ENCODE assay signal across 23 mouse cellular contexts in the genomic region with DNA sequence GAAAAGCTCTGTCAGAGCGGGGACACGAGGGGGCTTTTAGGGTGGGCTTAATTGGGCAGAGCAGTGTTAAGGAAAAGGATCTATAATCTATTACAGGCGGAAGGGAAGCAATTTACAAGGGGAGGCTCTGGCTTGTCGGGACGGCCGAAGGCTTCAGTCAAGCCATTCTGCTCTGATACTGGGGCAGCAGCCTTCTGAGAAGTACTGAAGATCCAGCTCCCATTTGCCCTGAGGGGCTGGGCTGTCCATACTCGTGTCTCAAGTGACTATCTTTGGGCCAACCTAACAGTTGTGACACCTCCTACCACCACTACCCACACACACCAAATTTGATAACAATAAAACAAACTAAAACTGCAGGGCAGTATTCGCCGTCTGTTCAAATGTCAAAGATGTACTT. TPM values are rescaled to one million over a fixed set of nuclear protein-coding genes. Genes with fewer than 3 reads are reported as not detected.
DNase-seq lines count a peak whose midpoint lies in the region; ATAC-seq lines count a peak whose summit lies in the region.
"Had no signal": no experiment of that assay in that cellular context is flagged by ENCODE, and none has a peak within 500 bp of the region (broad histone marks: within the 10 kb centered on the region; RNA-seq: fewer than 3 reads in every experiment).

No protein-coding gene starts in this region.

- 78% methylated on average over 9 of the region's 9 CpGs for WGBS in embryonic facial prominence, embryonic 13.5 days
- 82% methylated on average over 9 of the region's 9 CpGs for WGBS in embryonic facial prominence, embryonic 10.5 days
- WGBS in limb, embryonic 12.5 days = 54% methylated on average over 9 of the region's 9 CpGs
- 79% methylated on average over 9 of the region's 9 CpGs for WGBS in limb, embryonic 10.5 days
- WGBS in lung, embryonic 16.5 days = 89% methylated on average over 9 of the region's 9 CpGs

- H3K4me3 ChIP-seq in embryonic facial prominence, embryonic 13.5 days = no peak overlapping the region
- H3K4me3 ChIP-seq in embryonic facial prominence, embryonic 10.5 days = no peak overlapping the region
- H3K4me3 ChIP-seq in limb, embryonic 12.5 days (replicated peaks) = no peak overlapping the region
- H3K4me3 ChIP-seq in limb, embryonic 10.5 days = no peak overlapping the region
- no peak overlapping the region for H3K4me3 ChIP-seq in lung, embryonic 16.5 days (ENCODE audit: low read length)
- H3K4me3 ChIP-seq: forebrain, embryonic 13.5 days; forebrain, embryonic 15.5 days had no signal

- peaks cover 5% of the 10 kb centered on the region; the same call in 1 of the 2 replicates for H3K36me3 ChIP-seq in embryonic facial prominence, embryonic 13.5 days
- peaks cover 30% of the 10 kb centered on the region for H3K36me3 ChIP-seq in embryonic facial prominence, embryonic 10.5 days (replicated peaks)
- peaks cover 5% of the 10 kb centered on the region; the same call in 1 of the 2 replicates for H3K36me3 ChIP-seq in limb, embryonic 12.5 days
- H3K36me3 ChIP-seq in limb, embryonic 10.5 days = peaks cover 18% of the 10 kb centered on the region
- no peaks in the 10 kb centered on the region for H3K36me3 ChIP-seq in lung, embryonic 16.5 days (ENCODE audit: control insufficient read depth, insufficient read depth, low read length)
- H3K36me3 ChIP-seq: forebrain, embryonic 15.5 days had no signal

- ATAC-seq in embryonic facial prominence, embryonic 13.5 days (ENCODE audit: insufficient number of reproducible peaks, insufficient read depth, low FRiP score, low TSS enrichment, low read depth) = no peak
- ATAC-seq in limb, embryonic 12.5 days (ENCODE audit: insufficient number of reproducible peaks, insufficient read depth, low FRiP score, low TSS enrichment, low read depth) = 0 out of 2 replicates have a peak, but pooled peaks have one; percentile 63
- no peak for ATAC-seq in lung, embryonic 16.5 days (ENCODE audit: low read depth)
- ATAC-seq: forebrain, embryonic 13.5 days; Patski had no signal

- DNase-seq in embryonic facial prominence, embryonic 10.5 days (ENCODE audit: low spot score) = no peak
- peak; percentile 77 for DNase-seq in heart, adult 11 months
- DNase-seq in heart, adult 18-20 months = no peak
- DNase-seq in limb, embryonic 10.5 days (ENCODE audit: low spot score) = no peak
- DNase-seq in lung, adult 18-20 months = no peak
- DNase-seq: adrenal gland, postnatal 14 days; adrenal gland, postnatal 36 days; B cell, adult 2 months; cerebellum, adult 11-12 months; cerebellum, adult 9-10 months; cerebellum, postnatal 25 days had no signal

- no peaks in the 10 kb centered on the region for H3K27me3 ChIP-seq in embryonic facial prominence, embryonic 13.5 days
- H3K27me3 ChIP-seq in embryonic facial prominence, embryonic 10.5 days (replicated peaks; ENCODE audit: low read depth, poor library complexity, severe bottlenecking) = no peaks in the 10 kb centered on the region
- no peaks in the 10 kb centered on the region for H3K27me3 ChIP-seq in limb, embryonic 12.5 days
- H3K27me3 ChIP-seq in limb, embryonic 10.5 days (ENCODE audit: low read depth, poor library complexity, severe bottlenecking) = no peaks in the 10 kb centered on the region
- H3K27me3 ChIP-seq in lung, embryonic 16.5 days (ENCODE audit: control insufficient read depth, insufficient read depth, low read depth, low read length) = no peaks in the 10 kb centered on the region
- H3K27me3 ChIP-seq: CH12.LX; forebrain, embryonic 13.5 days; forebrain, embryonic 15.5 days; Patski had no signal

- H3K9me3 ChIP-seq in embryonic facial prominence, embryonic 13.5 days = no peaks in the 10 kb centered on the region
- H3K9me3 ChIP-seq in embryonic facial prominence, embryonic 10.5 days = no peaks in the 10 kb centered on the region
- no peaks in the 10 kb centered on the region for H3K9me3 ChIP-seq in limb, embryonic 12.5 days
- no peaks in the 10 kb centered on the region for H3K9me3 ChIP-seq in limb, embryonic 10.5 days (replicated peaks)
- no peaks in the 10 kb centered on the region for H3K9me3 ChIP-seq in lung, embryonic 16.5 days (ENCODE audit: control insufficient read depth, low read length)
- H3K9me3 ChIP-seq: forebrain, embryonic 13.5 days; forebrain, embryonic 15.5 days; G1E had no signal

- 0 out of 2 replicates have a peak overlapping the region, but pooled peaks have one; percentile 49 for H3K27ac ChIP-seq in embryonic facial prominence, embryonic 13.5 days
- H3K27ac ChIP-seq in embryonic facial prominence, embryonic 10.5 days (replicated peaks) = no peak overlapping the region
- peak overlapping the region; percentile 59; the same call in 1 of the 2 replicates for H3K27ac ChIP-seq in limb, embryonic 12.5 days
- H3K27ac ChIP-seq in limb, embryonic 10.5 days = no peak overlapping the region
- peak overlapping the region; percentile 46; the same call in 1 of the 2 replicates for H3K27ac ChIP-seq in lung, embryonic 16.5 days (ENCODE audit: low read length)
- H3K27ac ChIP-seq: forebrain, embryonic 13.5 days; forebrain, embryonic 15.5 days had no signal

- H3K9ac ChIP-seq in embryonic facial prominence, embryonic 13.5 days = no peak overlapping the region
- H3K9ac ChIP-seq in limb, embryonic 12.5 days (replicated peaks) = no peak overlapping the region
- no peak overlapping the region for H3K9ac ChIP-seq in lung, embryonic 16.5 days (ENCODE audit: low read length)
- H3K9ac ChIP-seq: forebrain, embryonic 13.5 days; forebrain, embryonic 15.5 days had no signal

- H3K4me2 ChIP-seq in embryonic facial prominence, embryonic 13.5 days = no peak overlapping the region
- H3K4me2 ChIP-seq in limb, embryonic 12.5 days = no peak overlapping the region
- no peak overlapping the region for H3K4me2 ChIP-seq in lung, embryonic 16.5 days (ENCODE audit: low read depth, low read length)
- H3K4me2 ChIP-seq: forebrain, embryonic 13.5 days; forebrain, embryonic 15.5 days had no signal

- peaks cover 14% of the 10 kb centered on the region for H3K4me1 ChIP-seq in embryonic facial prominence, embryonic 13.5 days
- no peaks in the 10 kb centered on the region for H3K4me1 ChIP-seq in embryonic facial prominence, embryonic 10.5 days
- H3K4me1 ChIP-seq in limb, embryonic 12.5 days (replicated peaks) = peaks cover 14% of the 10 kb centered on the region
- H3K4me1 ChIP-seq in limb, embryonic 10.5 days = peaks cover 5% of the 10 kb centered on the region; the same call in 1 of the 2 replicates
- H3K4me1 ChIP-seq in lung, embryonic 16.5 days (replicated peaks; ENCODE audit: control insufficient read depth, insufficient read depth, low read length) = peaks cover 10% of the 10 kb centered on the region
- H3K4me1 ChIP-seq: forebrain, embryonic 15.5 days had no signal

RNA-seq across cellular contexts. Expression of gene Gm20379, which starts 30.5 kb away (rescaled TPM):
- polyA plus RNA-seq in embryonic facial prominence, embryonic 13.5 days (2015; fragmentation: Nextera tagmentation; extraction: Ambion mirVana) = 1.3 and 1.9 TPM in 2 replicates
- 0.72 and 1.4 TPM in 2 replicates for polyA plus RNA-seq in embryonic facial prominence, embryonic 10.5 days (2016; fragmentation: Nextera tagmentation; extraction: Ambion mirVana)
- total RNA-seq in heart, adult 18-20 months (2021) = not detected
- 1.5 and 2.6 TPM in 2 replicates for polyA plus RNA-seq in limb, embryonic 12.5 days (2016; fragmentation: Nextera tagmentation; extraction: Ambion mirVana)
- 0.98 and 1.4 TPM in 2 replicates for polyA plus RNA-seq in limb, embryonic 10.5 days (2016; fragmentation: Nextera tagmentation; extraction: Ambion mirVana)
- 0.54 and 0.88 TPM in 2 replicates for polyA plus RNA-seq in lung, embryonic 16.5 days (2015; fragmentation: Nextera tagmentation; extraction: Ambion mirVana)
- total RNA-seq: adrenal gland, adult 18-20 months; adrenal gland, adult 8-10 months; adrenal gland, postnatal 14 days; adrenal gland, postnatal 36 days; CH12.LX; G1E had no signal
- polyA plus RNA-seq: cerebellum, adult 2 months; cortical plate, adult 2 months; G1E; Patski had no signal

Comparison
In these comparisons a context has a peak if more than half of its experiments do, and no peak if none do; other contexts are left out.
1. H3K27ac ChIP-seq: peak in embryonic facial prominence, embryonic 13.5 days (single experiment), limb, embryonic 12.5 days (single experiment) and lung, embryonic 16.5 days (single experiment); none in embryonic facial prominence, embryonic 10.5 days (single experiment) and limb, embryonic 10.5 days (single experiment).